Comparison of ENCODE assay signal across 7 mouse cellular contexts in the genomic region with DNA sequence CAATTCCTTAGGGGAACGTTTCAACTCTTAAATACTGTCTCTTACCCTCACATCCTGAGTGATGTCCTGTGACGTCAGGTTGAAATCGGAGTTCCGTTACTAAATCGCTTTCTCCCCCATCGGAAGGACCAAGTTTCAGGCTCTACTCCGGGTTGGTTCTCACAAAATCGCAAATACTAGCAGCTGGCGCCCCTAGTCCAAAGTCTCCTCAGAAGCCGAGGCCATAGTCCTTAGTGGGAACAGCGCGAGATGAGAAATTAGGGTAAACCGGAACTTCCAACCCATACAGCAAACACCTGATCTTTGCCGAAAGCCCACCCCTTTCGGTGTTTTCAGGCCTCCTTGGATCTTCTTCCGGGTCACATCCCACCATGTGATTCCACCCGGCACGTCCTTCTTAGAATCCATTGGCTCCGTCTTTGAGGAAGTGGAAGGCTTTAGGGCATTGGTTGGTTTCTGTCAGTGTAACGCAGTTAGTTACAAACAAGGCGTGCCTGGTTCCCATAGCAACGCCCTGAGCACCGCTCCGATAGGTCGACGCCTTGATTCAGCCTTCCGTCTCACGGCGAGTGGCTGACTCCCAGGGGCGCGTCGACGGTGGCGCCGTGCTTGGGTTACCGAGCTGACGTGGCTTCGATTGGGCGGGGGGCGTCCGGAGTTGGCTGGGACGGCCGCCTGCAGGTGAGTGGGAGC. TPM values are rescaled to one million over a fixed set of nuclear protein-coding genes. Genes with fewer than 3 reads are reported as not detected.
DNase-seq lines count a peak whose midpoint lies in the region; ATAC-seq lines count a peak whose summit lies in the region.

A gene (minus strand): TSS at position 421 of the 693 bp plus-strand sequence.
A gene (plus strand): TSS at position 558 of the 693 bp plus-strand sequence.

- intact Hi-C loops in left cerebral cortex, postnatal 36 days (cut with DNase I) = loop anchor here (2.0 kb wide), 1 partner anchor 136 kb away; a partner anchor contains a TSS

- peaks cover 15% of the 10 kb centered on the region for H3K4me1 ChIP-seq in intestine, embryonic 16.5 days (ENCODE audit: control insufficient read depth, insufficient read depth, low read length)
- peaks cover 10% of the 10 kb centered on the region; the same call in 1 of the 2 replicates for H3K4me1 ChIP-seq in midbrain, embryonic 11.5 days (ENCODE audit: control insufficient read depth, insufficient read depth, low read length)

- peak; percentile 98 for DNase-seq in adrenal gland, adult 8-10 months
- DNase-seq in embryo, embryonic 9.5 days (ENCODE audit: extremely low spot score) = peak; percentile 91
- peak; percentile 84 to 96 for DNase-seq in gastrocnemius, postnatal 4 days (ENCODE audit: low spot score in 2 of 2)
- peak; percentile 95 to 96 for DNase-seq in left cerebral cortex, postnatal 36 days (ENCODE audit: low spot score in 2 of 2)
- DNase-seq in midbrain, embryonic 11.5 days (ENCODE audit: low spot score, missing footprints) = peak; percentile 99
- DNase-seq in skeletal muscle tissue, adult 2 months (ENCODE audit: low read depth, low spot score) = peak; percentile 100

- H3K9me3 ChIP-seq in intestine, embryonic 16.5 days (ENCODE audit: control insufficient read depth, low read length) = no peaks in the 10 kb centered on the region
- H3K9me3 ChIP-seq in midbrain, embryonic 11.5 days (ENCODE audit: control insufficient read depth, low read length) = no peaks in the 10 kb centered on the region

- H3K9ac ChIP-seq in intestine, embryonic 16.5 days (ENCODE audit: low read depth, low read length) = peak within 1 kb of the TSS; percentile 88
- H3K9ac ChIP-seq in midbrain, embryonic 11.5 days (ENCODE audit: low read length) = peak within 1 kb of the TSS; percentile 76

- H3K4me2 ChIP-seq in intestine, embryonic 16.5 days (ENCODE audit: low read depth, low read length) = peak within 1 kb of the TSS; percentile 53
- H3K4me2 ChIP-seq in midbrain, embryonic 11.5 days = peak within 1 kb of the TSS; percentile 73

- H3K27me3 ChIP-seq in intestine, embryonic 16.5 days (replicated peaks; ENCODE audit: control insufficient read depth, insufficient read depth, low read length) = no peaks in the 10 kb centered on the region
- no peaks in the 10 kb centered on the region for H3K27me3 ChIP-seq in midbrain, embryonic 11.5 days (ENCODE audit: control insufficient read depth, insufficient read depth, low read length)

- H3K27ac ChIP-seq in intestine, embryonic 16.5 days (ENCODE audit: low read length) = peak within 1 kb of the TSS; percentile 87
- H3K27ac ChIP-seq in midbrain, embryonic 11.5 days (ENCODE audit: low read depth, low read length) = peak within 1 kb of the TSS; percentile 35; the same call in 1 of the 2 replicates

- ATAC-seq in intestine, embryonic 16.5 days = peak; percentile 100
- ATAC-seq in midbrain, embryonic 11.5 days (ENCODE audit: low FRiP score) = peak; percentile 100

- H3K36me3 ChIP-seq in intestine, embryonic 16.5 days (ENCODE audit: control insufficient read depth, insufficient read depth, low read length) = 0 out of 2 replicates have a peak, but pooled peaks cover 2% of the 10 kb centered on the region
- peaks cover 5% of the 10 kb centered on the region for H3K36me3 ChIP-seq in midbrain, embryonic 11.5 days (ENCODE audit: control insufficient read depth, insufficient read depth, low read length)

- H3K4me3 ChIP-seq in intestine, embryonic 16.5 days (ENCODE audit: low read length) = peak within 1 kb of the TSS; percentile 89
- peak within 1 kb of the TSS; percentile 91 for H3K4me3 ChIP-seq in midbrain, embryonic 11.5 days (ENCODE audit: low read depth, low read length)

- WGBS in intestine, embryonic 16.5 days = under 1% methylated on average over 43 of the region's 43 CpGs
- WGBS in midbrain, embryonic 11.5 days = under 1% methylated on average over 43 of the region's 43 CpGs

RNA-seq across cellular contexts. Expression of the first gene that starts in this region (rescaled TPM):
- 1 to 10 TPM; 1.6 to 2.6 (median 2.1) TPM for total RNA-seq in adrenal gland, adult 8-10 months (2022)
- under 1 TPM; 0.39 to 0.93 TPM for total RNA-seq in gastrocnemius, postnatal 4 days (2021)
- polyA plus RNA-seq in intestine, embryonic 16.5 days (2015; fragmentation: Nextera tagmentation; extraction: Ambion mirVana) = 1.5 and 1.9 TPM in 2 replicates
- 1 to 10 TPM in 1 of 2 experiments, under 1 TPM in 1; 0.35 to 1.7 TPM for total RNA-seq in left cerebral cortex, postnatal 36 days (2021)
- 0.86 and 1.9 TPM in 2 replicates for polyA plus RNA-seq in midbrain, embryonic 11.5 days (2014; fragmentation: Nextera tagmentation; extraction: Ambion mirVana)

RNA-seq across cellular contexts. Expression of the second gene that starts in this region (rescaled TPM):
- 100 to 1,000 TPM; 104 to 125 (median 116) TPM for total RNA-seq in adrenal gland, adult 8-10 months (2022)
- total RNA-seq in gastrocnemius, postnatal 4 days (2021) = 10 to 100 TPM; 40.0 to 42.9 TPM
- polyA plus RNA-seq in intestine, embryonic 16.5 days (2015; fragmentation: Nextera tagmentation; extraction: Ambion mirVana) = 76.8 and 91.0 TPM in 2 replicates
- 10 to 100 TPM; 66.0 to 74.9 TPM for total RNA-seq in left cerebral cortex, postnatal 36 days (2021)
- 78.4 and 84.6 TPM in 2 replicates for polyA plus RNA-seq in midbrain, embryonic 11.5 days (2014; fragmentation: Nextera tagmentation; extraction: Ambion mirVana)

Comparison
In these comparisons a context has a peak if more than half of its experiments do, and no peak if none do; other contexts are left out.
1. Peak in every context shown above with its lines: DNase-seq, ATAC-seq, H3K4me3 ChIP-seq and H3K27ac ChIP-seq.